Mouse (Mus musculus): ENCODE measurements around the gene Rhpn2.

- TF ChIP-seq EP300 (IDR thresholded peaks at IDR 0.05; ENCODE audit: insufficient read depth, low read depth, low read length) (no peak), CTCF (IDR thresholded peaks at IDR 0.05; ENCODE audit: low read depth, low read length) (no peak)
Observed at GRCm38 (mm10) chr7:35340196-35340595, 6.2 kb downstream of the Rhpn2 start.
